Comparison of ENCODE assay signal across 11 mouse cellular contexts in genomic region chr9:56152482-56153007, GRCm38 (mm10). TPM values are rescaled to one million over a fixed set of nuclear protein-coding genes. Genes with fewer than 3 reads are reported as not detected.
A peak's percentile ranks its signal among the peaks of the same experiment; 100 is the strongest.
DNase-seq lines count a peak whose midpoint lies in the region; ATAC-seq and TF ChIP-seq lines count a peak whose summit lies in the region.
"Had no signal": no experiment of that assay in that cellular context is flagged by ENCODE, and none has a peak within 500 bp of the region (broad histone marks: within the 10 kb centered on the region; RNA-seq: fewer than 3 reads in every experiment).

No protein-coding gene starts in this region.

- no peaks in the 10 kb centered on the region for H3K36me3 ChIP-seq in heart, embryonic 11.5 days (ENCODE audit: control insufficient read depth, insufficient read depth, low read length)
- H3K36me3 ChIP-seq in kidney, postnatal 0 days (ENCODE audit: insufficient read depth, low read length), result no peaks in the 10 kb centered on the region
- no peaks in the 10 kb centered on the region for H3K36me3 ChIP-seq in macrophage (ENCODE audit: inconsistent target)

- DNase-seq in heart, postnatal 36 days, result no peak
- no peak for DNase-seq in kidney, postnatal 0 days (ENCODE audit: low spot score)
- DNase-seq in kidney, postnatal 14 days, result no peak
- no peak for DNase-seq in layer of hippocampus, adult 11-12 months (ENCODE audit: low spot score)
- no peak for DNase-seq in urinary bladder, adult 2 months (ENCODE audit: low spot score)

- peak overlapping the region; percentile 74 for H3K27ac ChIP-seq in heart, embryonic 11.5 days (ENCODE audit: low read depth, low read length)
- 0 out of 2 replicates have a peak overlapping the region, but pooled peaks have one; percentile 20 for H3K27ac ChIP-seq in kidney, postnatal 0 days
- H3K27ac ChIP-seq in bone marrow macrophage, adult 2 months (ENCODE audit: insufficient read depth, low read depth, low read length), result peak overlapping the region; percentile 85
- H3K27ac ChIP-seq in macrophage, result peak overlapping the region; percentile 82
- H3K27ac ChIP-seq: limb, embryonic 12.5 days had no signal

- H3K4me2 ChIP-seq in heart, embryonic 11.5 days, result peak overlapping the region; percentile 18; the same call in 1 of the 2 replicates
- H3K4me2 ChIP-seq in kidney, postnatal 0 days (ENCODE audit: low read length), result no peak overlapping the region
- H3K4me2 ChIP-seq: limb, embryonic 12.5 days had no signal

- TF ChIP-seq POLR2A in bone marrow macrophage, adult 2 months (IDR thresholded peaks at IDR 0.05; ENCODE audit: borderline replicate concordance, low read depth, low read length), result no peak

- no peak for TF ChIP-seq CTCF in kidney, postnatal 0 days (IDR thresholded peaks at IDR 0.05; ENCODE audit: low read depth)
- TF ChIP-seq CTCF in bone marrow macrophage, adult 2 months (IDR thresholded peaks at IDR 0.05; ENCODE audit: low read depth, low read length), result no peak

- 74% methylated on average over 4 of the region's 4 CpGs for WGBS in heart, embryonic 11.5 days (ENCODE audit: insufficient replicate concordance)
- 64% methylated on average over 4 of the region's 4 CpGs for WGBS in kidney, postnatal 0 days
- WGBS in macrophage (ENCODE audit: missing documents), result 66% methylated on average over 3 of the region's 4 CpGs

- no peak overlapping the region for H3K9ac ChIP-seq in heart, embryonic 11.5 days (ENCODE audit: low read depth, low read length)
- H3K9ac ChIP-seq in kidney, postnatal 0 days (ENCODE audit: low read depth, low read length), result no peak overlapping the region
- H3K9ac ChIP-seq: limb, embryonic 12.5 days had no signal

- intact Hi-C loops in heart, postnatal 36 days (cut with DNase I), result no loop called here

- peaks cover 56% of the 10 kb centered on the region; the same call in 1 of the 2 replicates for H3K79me2 ChIP-seq in macrophage (ENCODE audit: inconsistent target)

- no peak for ATAC-seq in heart, embryonic 11.5 days (replicated peaks; ENCODE audit: insufficient number of reproducible peaks, low FRiP score, low TSS enrichment)
- no peak for ATAC-seq in kidney, postnatal 0 days (replicated peaks; ENCODE audit: low FRiP score, low read depth)

- H3K4me1 ChIP-seq in heart, embryonic 11.5 days (ENCODE audit: control insufficient read depth, insufficient read depth, low read length), result peaks cover 28% of the 10 kb centered on the region
- H3K4me1 ChIP-seq in kidney, postnatal 0 days (replicated peaks; ENCODE audit: insufficient read depth, low read length), result no peaks in the 10 kb centered on the region
- peaks cover 21% of the 10 kb centered on the region for H3K4me1 ChIP-seq in bone marrow macrophage, adult 2 months (ENCODE audit: control insufficient read depth, insufficient read depth, low read length)

- no peaks in the 10 kb centered on the region for H3K27me3 ChIP-seq in heart, embryonic 11.5 days (ENCODE audit: control insufficient read depth, insufficient read depth, low read length)
- no peaks in the 10 kb centered on the region for H3K27me3 ChIP-seq in kidney, postnatal 0 days (ENCODE audit: insufficient read depth, low read length)
- H3K27me3 ChIP-seq: CH12.LX; limb, embryonic 12.5 days had no signal

- no peaks in the 10 kb centered on the region for H3K9me3 ChIP-seq in heart, embryonic 11.5 days (replicated peaks; ENCODE audit: control insufficient read depth, low read length)
- H3K9me3 ChIP-seq in kidney, postnatal 0 days (replicated peaks; ENCODE audit: low read length), result no peaks in the 10 kb centered on the region
- H3K9me3 ChIP-seq: limb, embryonic 12.5 days had no signal

- H3K4me3 ChIP-seq in heart, embryonic 11.5 days (ENCODE audit: low read depth, low read length), result no peak overlapping the region
- H3K4me3 ChIP-seq in kidney, postnatal 0 days (replicated peaks; ENCODE audit: low read depth, low read length), result no peak overlapping the region
- 0 out of 2 replicates have a peak overlapping the region, but pooled peaks have one; percentile 8 for H3K4me3 ChIP-seq in bone marrow macrophage, adult 2 months (ENCODE audit: insufficient read depth, low read length)
- H3K4me3 ChIP-seq in macrophage (ENCODE audit: inconsistent target), result no peak overlapping the region
- H3K4me3 ChIP-seq: erythroblast, embryonic 14.5 days; limb, embryonic 12.5 days had no signal

RNA-seq across cellular contexts. Expression of gene Tspan3, which starts 12.7 kb away (rescaled TPM):
- 381 and 423 TPM in 2 replicates for polyA plus RNA-seq in heart, embryonic 11.5 days (2014; fragmentation: Nextera tagmentation; extraction: Ambion mirVana)
- total RNA-seq in heart, postnatal 36 days (2021), result 100 to 1,000 TPM; 183 to 184 TPM
- polyA plus RNA-seq in kidney, postnatal 0 days (2015; fragmentation: Nextera tagmentation; extraction: Ambion mirVana), result 452 and 462 TPM in 2 replicates
- polyA plus RNA-seq in bone marrow macrophage, adult 2 months (2012; ENCODE audit: insufficient read depth, insufficient read length, missing spikeins), result 57.9 and 64.3 TPM in 2 replicates
- total RNA-seq in macrophage (2018; cell fraction: chromatin; rRNA removed), result 100 to 1,000 TPM in 5 of 26 experiments, 10 to 100 TPM in 21; 13.6 to 271 (median 40.6) TPM
- total RNA-seq in macrophage (2018; cell fraction: cytosol; rRNA removed), result 100 to 1,000 TPM in 17 of 26 experiments, 10 to 100 TPM in 9; 75.0 to 407 (median 123) TPM
- total RNA-seq in macrophage (2018; cell fraction: nucleus; rRNA removed), result 100 to 1,000 TPM in 14 of 26 experiments, 10 to 100 TPM in 12; 33.0 to 409 (median 127) TPM
- polyA plus RNA-seq in macrophage (2018), result 71.8 to 155 TPM (median 82.8 TPM) in 3 replicates
- 153 and 172 TPM in 2 replicates for polyA plus RNA-seq in urinary bladder, adult 2 months (2012; rRNA removed)

Comparison
In these comparisons a context has a peak if more than half of its experiments do, and no peak if none do; other contexts are left out.
1. H3K27ac ChIP-seq: peak in every context shown above with its lines; median percentile 85 in bone marrow macrophage, adult 2 months; 82 in macrophage; 74 in heart, embryonic 11.5 days; 20 in kidney, postnatal 0 days.